Mouse (Mus musculus): Measurements from ENCODE around the gene Hoxd10. TPM values are rescaled to one million over a fixed set of nuclear protein-coding genes. Genes with fewer than 3 reads are reported as not detected.

Hoxd10 gene
- total and polyA plus RNA-seq, 3 experiments = not detected

GRCm38 (mm10) chr2:74734996-74735811 is 43.5 kb downstream of the Hoxd10 start:
- DNase-seq (ENCODE audit: extremely low read depth) = no peak
- Histone ChIP-seq H3K27ac (ENCODE audit: insufficient read depth, low read depth) (no peak overlapping the region), H3K9me3 (replicated peaks; ENCODE audit: low read length) (peaks cover 16% of the 10 kb centered on the region), H3K4me2 (ENCODE audit: insufficient read depth, low read depth, poor library complexity, severe bottlenecking) (no peak overlapping the region), H3K9ac (ENCODE audit: insufficient read depth, low read depth) (no peak overlapping the region), H3K4me3 (replicated peaks in 1 of 3; ENCODE audit: low read depth in 2 of 3, low read length in 2 of 3, poor library complexity in 1 of 3) (no peak overlapping the region), H3K27me3 (replicated peaks) (no peaks in the 10 kb centered on the region), H3K79me2 (replicated peaks; ENCODE audit: control insufficient read depth, extremely low read depth, insufficient read depth, poor library complexity, severe bottlenecking) (peaks cover 9% of the 10 kb centered on the region; the same call in 1 of the 2 replicates), H3K36me3 (replicated peaks in 1 of 2; ENCODE audit: control insufficient read depth in 1 of 2, insufficient read depth in 1 of 2, low read length in 1 of 2) (peaks cover 7 to 26% of the 10 kb centered on the region in 2 experiments), H3K4me1 (ENCODE audit: control insufficient read depth in 1 of 2, insufficient read depth in 2 of 2) (peaks cover 16 to 57% of the 10 kb centered on the region in 2 experiments)
- in situ Hi-C loops (cut with MboI; ENCODE audit: low pct_ligation_motif_present, low pct_unique_long_range_greater_than_20kb, low sequenced_read_pairs) (no loop called here), dilution Hi-C loops (cut with MboI; ENCODE audit: extremely low pct_ligation_motif_present, extremely low pct_unique_long_range_greater_than_20kb, low sequenced_read_pairs) (no loop called here)
- TF ChIP-seq POLR2AphosphoS2 (IDR thresholded peaks at IDR 0.05; ENCODE audit: low read depth, low read length) = no peak
- TF ChIP-seq MAX (IDR thresholded peaks at IDR 0.05; ENCODE audit: low read length) = no peak
- TF ChIP-seq ELF1 (IDR thresholded peaks at IDR 0.05; ENCODE audit: low read depth, low read length) = no peak
- TF ChIP-seq ZMIZ1 (IDR thresholded peaks at IDR 0.05; ENCODE audit: low read depth, low read length) = no peak
- no peak for TF ChIP-seq SMC3 (IDR thresholded peaks at IDR 0.05; ENCODE audit: low read depth, low read length)
- no peak for TF ChIP-seq JUN (IDR thresholded peaks at IDR 0.05; ENCODE audit: insufficient read depth, low read depth, low read length)
- no peak for TF ChIP-seq CTCF (conservative IDR thresholded peaks at IDR 0.05 in 1 of 2, IDR thresholded peaks at IDR 0.05 in 1 of 2; ENCODE audit: low read depth in 2 of 2, low read length in 2 of 2)
- no peak for TF ChIP-seq HCFC1 (IDR thresholded peaks at IDR 0.05; ENCODE audit: low read depth, low read length)

- Histone ChIP-seq H3K4me1 (ENCODE audit: control insufficient read depth in 1 of 2, insufficient read depth in 2 of 2) (peaks cover 14 to 48% of the 10 kb centered on the region in 2 experiments), H3K36me3 (replicated peaks in 1 of 2; ENCODE audit: control insufficient read depth in 1 of 2, insufficient read depth in 1 of 2, low read length in 1 of 2) (peaks cover 7 to 29% of the 10 kb centered on the region in 2 experiments), H3K27me3 (replicated peaks) (no peaks in the 10 kb centered on the region), H3K27ac (ENCODE audit: insufficient read depth, low read depth) (no peak overlapping the region), H3K79me2 (replicated peaks; ENCODE audit: control insufficient read depth, extremely low read depth, insufficient read depth, poor library complexity, severe bottlenecking) (peaks cover 6% of the 10 kb centered on the region; the same call in 1 of the 2 replicates), H3K9me3 (replicated peaks; ENCODE audit: low read length) (peaks cover 16% of the 10 kb centered on the region), H3K4me3 (replicated peaks in 1 of 3; ENCODE audit: low read depth in 2 of 3, low read length in 2 of 3, poor library complexity in 1 of 3) (no peak overlapping the region), H3K4me2 (ENCODE audit: insufficient read depth, low read depth, poor library complexity, severe bottlenecking) (no peak overlapping the region), H3K9ac (ENCODE audit: insufficient read depth, low read depth) (no peak overlapping the region)
- TF ChIP-seq UBTF (IDR thresholded peaks at IDR 0.05; ENCODE audit: low read depth, low read length) (no peak), CHD2 (IDR thresholded peaks at IDR 0.05; ENCODE audit: low read length) (no peak), MYC (IDR thresholded peaks at IDR 0.05; ENCODE audit: low read depth, low read length) (no peak), JUN (IDR thresholded peaks at IDR 0.05; ENCODE audit: insufficient read depth, low read depth, low read length) (no peak), ZNF384 (IDR thresholded peaks at IDR 0.05; ENCODE audit: low read depth, low read length) (no peak), HCFC1 (IDR thresholded peaks at IDR 0.05; ENCODE audit: low read depth, low read length) (no peak), TBP (conservative IDR thresholded peaks at IDR 0.05; ENCODE audit: low read depth, low read length) (no peak), ZC3H11A (IDR thresholded peaks at IDR 0.05; ENCODE audit: low read depth, low read length) (no peak), SMC3 (IDR thresholded peaks at IDR 0.05; ENCODE audit: low read depth, low read length) (no peak), ZKSCAN1 (IDR thresholded peaks at IDR 0.05; ENCODE audit: borderline replicate concordance, low read depth, low read length) (no peak), ETS1 (conservative IDR thresholded peaks at IDR 0.05; ENCODE audit: low read depth, low read length) (no peak), MXI1 (IDR thresholded peaks at IDR 0.05; ENCODE audit: low read depth, low read length) (no peak), MAX (IDR thresholded peaks at IDR 0.05; ENCODE audit: low read length) (no peak), PAX5 (IDR thresholded peaks at IDR 0.05; ENCODE audit: low read length) (no peak), NELFE (IDR thresholded peaks at IDR 0.05; ENCODE audit: low read depth, low read length) (no peak), USF1 (IDR thresholded peaks at IDR 0.05; ENCODE audit: low read depth, low read length) (no peak), E2F4 (IDR thresholded peaks at IDR 0.05; ENCODE audit: insufficient replicate concordance, low read depth, low read length) (no peak), MAFK (IDR thresholded peaks at IDR 0.05; ENCODE audit: insufficient replicate concordance, low read length) (no peak)
- dilution Hi-C loops (cut with MboI; ENCODE audit: extremely low pct_ligation_motif_present, extremely low pct_unique_long_range_greater_than_20kb, low sequenced_read_pairs) = no loop called here
- DNase-seq (ENCODE audit: extremely low read depth) = no peak
- in situ Hi-C loops (cut with MboI; ENCODE audit: low pct_ligation_motif_present, low pct_unique_long_range_greater_than_20kb, low sequenced_read_pairs) = no loop called here
Observed at GRCm38 (mm10) chr2:74735851-74736687, 44.3 kb downstream of the Hoxd10 start.
